Mouse (Mus musculus): ENCODE results near the gene Vmn1r122. TPM values are rescaled to one million over a fixed set of nuclear protein-coding genes. Genes with fewer than 3 reads are reported as not detected.

The Vmn1r122 gene
- not detected for total RNA-seq (2023)

DNA sequence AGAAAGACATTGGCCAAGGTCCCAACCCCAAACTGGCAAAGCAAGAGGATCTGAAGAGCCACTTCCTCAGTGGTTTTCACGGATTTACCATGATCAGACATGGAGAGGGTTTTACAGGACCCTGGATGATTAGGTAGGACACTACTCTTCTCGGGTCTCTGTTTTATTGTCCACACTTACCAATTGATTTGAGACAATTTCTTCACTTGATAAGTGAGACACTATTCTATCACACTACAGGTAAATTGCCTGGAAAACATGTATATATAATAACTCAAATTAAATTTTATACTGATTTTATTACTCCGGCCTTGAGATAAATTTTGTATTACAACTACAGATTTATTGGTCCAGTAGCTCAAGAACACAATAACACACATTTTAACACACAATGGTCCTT lies at the start of gene Vmn1r122:
Vmn1r122 (minus strand) TSS at position 101 of the 400 bp plus-strand sequence.

DNA sequence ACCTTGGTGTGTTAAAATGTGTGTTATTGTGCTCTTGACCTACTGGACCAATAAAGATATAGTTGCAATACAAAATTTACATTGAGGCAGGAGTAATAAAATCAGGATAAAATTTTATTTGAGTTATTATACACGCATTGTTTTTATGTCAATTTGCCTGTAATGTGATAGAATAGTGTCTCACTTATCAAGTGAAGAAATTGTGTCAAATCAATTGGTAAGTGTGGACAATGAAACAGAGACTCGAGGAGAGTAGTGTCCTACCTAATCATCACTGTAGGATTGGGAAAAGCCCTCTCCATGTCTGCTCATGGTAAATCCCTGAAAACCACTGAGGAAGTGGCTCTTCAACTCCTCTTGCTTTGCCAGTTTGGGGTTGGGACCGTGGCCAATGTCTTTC lies 28.0 kb upstream of the Vmn1r122 start, which contains the start of gene Vmn1r123:
Vmn1r123 (plus strand) TSS at position 301 of the 400 bp plus-strand sequence.

DNA sequence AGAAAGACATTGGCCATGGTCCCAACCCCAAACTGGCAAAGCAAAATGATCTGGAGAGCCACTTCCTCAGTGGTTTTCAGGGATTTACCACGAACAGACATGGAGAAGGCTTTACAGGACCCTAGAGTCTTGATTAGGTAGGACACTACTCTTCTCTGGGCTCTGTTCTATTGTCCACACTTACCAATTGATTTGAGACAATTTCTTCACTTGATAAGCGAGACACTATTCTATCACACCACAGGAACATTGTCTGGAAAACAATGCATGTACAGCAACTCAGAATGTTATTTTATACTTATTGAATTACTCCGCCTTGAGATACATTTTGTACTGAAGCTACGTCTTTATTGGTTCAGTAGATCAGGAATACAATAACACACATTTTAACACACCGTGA lies 35.5 kb downstream of the Vmn1r122 start, which contains the start of gene Vmn1r121:
Vmn1r121 (minus strand) TSS at position 101 of the 400 bp plus-strand sequence.

Other genes with a start within 250 kb of the Vmn1r122 start
- gene Vmn1r118, start 221.8 kb downstream of the Vmn1r122 start, total RNA-seq (2023) = not detected
- gene Vmn1r119, start 121.7 kb downstream of the Vmn1r122 start, total RNA-seq (2023) = not detected
- gene Vmn1r120, start 80.3 kb downstream of the Vmn1r122 start, total RNA-seq (2023) = not detected
- gene Vmn1r121, start 35.6 kb downstream of the Vmn1r122 start, total RNA-seq (2023) = not detected
- not detected for gene Vmn1r123, start 28.1 kb upstream of the Vmn1r122 start, total RNA-seq (2023)
- gene Gm5157, start 56.3 kb upstream of the Vmn1r122 start, total RNA-seq (2023) = not detected
- not detected for gene Vmn1r124, start 126.5 kb upstream of the Vmn1r122 start, total RNA-seq (2023)
- gene Vmn1r125, start 138.1 kb upstream of the Vmn1r122 start, total RNA-seq (2023) = not detected
- not detected for gene Vmn1r126, start 167.3 kb upstream of the Vmn1r122 start, total RNA-seq (2023)
- not detected for gene Vmn1r127, start 185.7 kb upstream of the Vmn1r122 start, total RNA-seq (2023)
- gene Vmn1r128, start 215.2 kb upstream of the Vmn1r122 start, total RNA-seq (2023) = not detected
- not detected for gene Vmn1r129, start 227.2 kb upstream of the Vmn1r122 start, total RNA-seq (2023)

Measured in T-cell, adult 66 days (primary cell).